Mouse (Mus musculus): ENCODE results near the gene Ola1. TPM values are rescaled to one million over a fixed set of nuclear protein-coding genes. Genes with fewer than 3 reads are reported as not detected.

Gene Ola1
- polyA plus RNA-seq, 2 experiments from 2014 or later, result 77.4 to 77.6 TPM

DNA sequence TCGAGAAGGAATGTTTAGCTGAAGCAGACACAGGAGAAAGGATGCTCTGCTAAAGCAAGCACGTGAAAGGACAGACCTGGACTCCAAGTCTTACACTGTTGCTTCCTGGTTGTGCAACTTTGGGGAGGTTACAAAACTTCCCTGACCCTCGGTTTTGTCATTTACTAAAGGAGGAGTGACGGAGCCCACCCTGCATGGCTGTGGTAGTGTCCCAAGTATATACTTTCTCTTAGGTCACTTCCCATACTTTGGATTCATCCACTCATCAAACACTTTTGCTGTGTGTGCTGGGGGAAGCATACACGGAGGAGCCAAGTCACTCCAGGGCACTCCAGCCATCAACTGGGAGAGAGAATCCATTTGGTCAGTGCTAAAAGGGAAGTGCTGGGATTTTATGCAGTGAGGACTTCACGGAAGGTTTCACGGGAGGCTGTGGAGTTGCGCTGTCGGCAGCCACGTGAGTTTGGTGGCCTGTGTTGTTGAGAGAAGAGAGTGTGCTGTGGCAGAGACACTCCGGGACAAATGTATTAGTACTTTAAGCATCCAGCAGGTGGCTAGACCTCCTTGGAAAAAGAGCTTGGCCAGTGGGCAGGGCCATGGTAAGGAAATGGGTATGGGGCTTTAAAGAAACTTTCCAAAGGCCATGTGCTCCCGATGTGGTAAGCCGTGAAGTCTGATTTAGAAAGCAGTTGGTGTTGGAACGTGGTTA is 154.7 kb downstream of the Ola1 start:
- ATAC-seq, result no peak

DNA sequence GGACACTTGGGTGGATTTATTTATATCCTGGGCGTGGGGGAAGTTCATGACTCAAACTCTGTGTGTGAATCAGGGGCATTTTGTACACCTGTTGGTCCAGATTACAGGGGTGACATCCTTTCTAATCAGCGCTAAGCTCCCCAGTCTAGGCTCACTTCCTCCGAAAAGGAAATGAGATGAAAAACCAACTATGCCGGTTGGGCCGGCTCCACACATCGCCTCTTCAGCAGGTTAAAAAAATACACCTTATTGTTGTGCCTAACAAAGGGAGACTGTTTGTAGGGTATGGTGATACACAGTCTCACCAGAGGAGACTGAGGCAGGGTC is 158.5 kb downstream of the Ola1 start:
- no peak for ATAC-seq

DNA sequence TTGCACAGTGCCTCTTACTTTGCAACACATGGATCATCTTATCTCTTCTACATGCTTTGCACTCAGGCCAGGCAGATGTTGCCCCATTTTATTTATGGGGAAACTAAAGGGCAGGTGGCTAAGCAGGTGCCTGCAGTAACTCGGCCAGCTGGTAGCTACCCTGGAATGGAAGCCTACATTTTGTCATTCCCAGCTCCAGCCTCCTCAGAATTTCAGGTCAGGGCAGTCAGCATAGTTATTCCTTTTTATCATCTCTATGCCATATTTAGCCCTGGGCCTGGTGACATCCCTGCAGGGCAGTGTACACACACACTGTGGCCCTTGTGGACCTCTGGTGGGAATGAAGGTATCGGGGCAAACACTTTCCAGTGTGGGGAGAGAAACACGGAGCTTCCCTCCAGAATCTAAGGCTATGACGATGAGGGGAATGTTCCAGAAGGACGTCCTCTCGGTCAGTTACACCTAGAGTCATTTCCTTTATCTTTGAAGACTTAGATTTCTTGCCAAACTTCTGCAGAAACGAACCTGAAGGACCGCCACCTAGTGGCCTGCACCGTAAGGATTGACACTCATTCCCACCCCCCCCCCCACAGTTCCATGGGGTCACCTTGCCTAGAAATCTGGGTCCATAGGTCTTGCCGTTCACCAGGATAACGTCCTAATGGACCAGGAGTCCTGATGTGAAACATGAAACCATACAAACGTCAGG is 159.0 kb downstream of the Ola1 start:
- peak; percentile 67 for ATAC-seq

DNA sequence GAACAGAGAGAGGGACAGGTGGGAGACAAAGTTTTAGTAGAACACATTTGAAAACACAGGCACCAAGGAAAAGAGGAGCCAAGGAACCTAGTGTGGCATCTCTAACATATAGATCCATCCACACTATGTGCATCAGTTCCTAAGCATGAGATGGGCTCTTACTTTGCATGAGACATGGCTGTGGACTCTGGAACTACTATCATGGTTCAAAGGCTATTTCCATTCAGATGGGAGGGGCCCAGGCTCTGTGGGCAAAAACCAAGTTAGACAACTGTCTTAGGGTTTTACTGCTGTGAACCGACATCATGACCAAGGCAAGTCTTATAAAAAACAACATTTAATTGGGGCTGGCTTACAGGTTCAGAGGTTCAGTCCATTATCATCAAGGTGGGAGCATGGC is 160.4 kb downstream of the Ola1 start:
- ATAC-seq, result no peak

DNA sequence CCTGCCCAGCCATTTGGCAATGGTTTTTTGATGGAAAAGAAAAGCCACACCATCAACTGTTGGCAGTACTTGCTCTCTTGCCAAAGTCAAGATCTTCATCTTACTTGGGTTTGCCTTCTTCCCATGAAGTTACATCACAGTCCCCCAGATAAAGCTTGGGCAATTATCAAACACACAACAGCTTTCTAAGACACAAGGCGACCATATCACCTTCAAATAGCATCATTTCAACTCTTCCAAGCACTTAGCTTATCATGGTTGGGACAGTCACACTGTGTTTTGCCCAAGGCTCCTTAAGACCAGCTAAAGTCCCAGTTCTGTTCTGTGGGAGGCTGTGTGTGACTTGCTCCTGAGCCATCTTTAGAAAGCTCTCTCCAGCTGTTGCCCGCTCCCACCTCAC is 161.1 kb downstream of the Ola1 start:
- ATAC-seq, result no peak

DNA sequence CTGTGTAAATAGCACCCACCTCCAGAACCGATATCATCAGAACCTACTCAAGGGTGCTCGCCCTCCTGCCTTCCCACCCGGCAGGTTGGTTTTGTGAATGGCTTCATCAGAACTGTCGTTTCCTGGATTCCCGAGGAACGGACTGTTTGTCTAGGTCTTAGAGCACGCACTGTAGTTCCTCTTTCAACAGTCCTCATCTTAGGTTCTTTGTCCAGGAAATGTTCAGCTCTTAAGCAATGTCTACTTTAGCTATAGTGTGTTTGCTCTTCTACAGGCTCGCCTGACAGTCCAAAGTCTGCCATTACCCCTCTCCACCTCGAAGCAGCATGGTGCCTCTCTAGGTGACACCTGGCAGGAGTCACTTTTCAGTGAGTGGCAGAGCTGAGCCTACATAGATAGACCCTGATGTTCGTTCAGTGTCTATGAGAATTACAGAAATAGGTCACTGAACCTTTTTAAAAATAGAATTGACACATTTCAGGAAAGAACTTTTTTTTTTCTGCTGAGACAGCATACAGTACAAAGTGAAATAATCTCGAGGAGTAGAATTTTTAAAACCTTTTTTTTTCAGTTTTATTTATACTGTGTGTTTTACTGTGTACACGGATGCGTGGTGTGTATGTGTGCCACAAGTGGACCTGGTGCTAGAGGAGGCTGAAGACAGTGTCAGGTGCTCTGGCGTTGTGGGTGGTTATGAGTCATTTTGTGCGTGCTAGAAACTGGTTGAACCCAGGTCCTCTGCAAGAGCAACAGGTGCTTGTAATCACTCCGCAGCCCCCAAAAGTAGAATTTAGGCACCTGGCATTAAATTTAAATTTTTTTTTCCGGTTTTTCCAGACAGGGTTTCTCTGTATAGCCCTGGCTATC is 162.4 kb downstream of the Ola1 start:
- peak; percentile 46 for ATAC-seq

DNA sequence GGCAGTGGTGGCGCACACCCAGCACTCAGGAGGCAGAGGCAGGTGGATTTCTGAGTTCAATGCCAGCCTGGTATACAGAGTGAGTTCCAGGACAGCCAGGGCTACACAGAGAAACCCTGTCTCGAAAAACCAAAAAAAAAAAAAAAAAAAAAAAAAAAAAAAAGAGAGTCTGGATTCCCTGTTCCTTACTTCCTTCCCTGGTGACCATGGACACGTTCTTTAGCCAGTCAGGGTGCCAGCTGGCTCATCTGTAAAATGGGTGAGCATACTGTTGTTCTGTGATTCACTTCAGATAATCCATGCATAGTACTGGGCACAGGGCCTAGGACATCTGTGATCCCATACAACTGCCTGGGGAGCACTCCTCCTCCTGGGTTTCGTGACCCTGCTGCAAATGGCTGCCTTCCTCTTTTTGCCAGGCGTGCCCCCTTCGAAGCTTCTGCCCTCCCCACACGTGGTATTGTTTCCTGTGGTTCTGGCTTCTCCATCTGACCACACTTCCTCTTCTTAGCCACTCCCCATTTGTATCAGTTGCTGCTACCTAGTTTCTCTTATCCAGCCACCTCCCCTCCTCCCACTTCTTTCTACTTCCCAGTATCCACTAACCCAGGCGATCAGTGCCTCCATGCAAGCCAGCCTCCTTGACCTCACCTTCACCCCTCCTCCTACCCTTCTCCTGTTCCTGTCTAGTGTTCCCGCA is 164.8 kb downstream of the Ola1 start:
- peak; percentile 78 for ATAC-seq

DNA sequence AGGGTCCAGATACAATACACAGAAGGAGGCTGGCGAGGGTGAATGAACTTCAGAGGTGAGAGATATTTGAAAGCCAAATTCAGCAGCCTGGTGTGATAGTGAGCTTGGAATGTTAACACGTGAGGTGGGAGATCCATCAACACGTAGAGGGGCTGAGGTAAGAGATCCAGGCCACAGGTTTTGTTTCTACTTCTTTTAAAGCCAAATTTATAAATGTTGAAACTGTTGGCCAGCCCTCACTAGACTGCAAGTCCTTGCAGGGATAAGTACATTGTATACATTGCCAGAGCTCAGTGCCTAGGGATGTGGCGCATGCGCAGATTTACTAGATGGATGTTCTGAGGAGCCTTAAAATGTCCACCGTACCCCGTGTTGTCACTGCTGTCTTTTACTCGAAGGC is 168.3 kb downstream of the Ola1 start:
- ATAC-seq, result no peak

DNA sequence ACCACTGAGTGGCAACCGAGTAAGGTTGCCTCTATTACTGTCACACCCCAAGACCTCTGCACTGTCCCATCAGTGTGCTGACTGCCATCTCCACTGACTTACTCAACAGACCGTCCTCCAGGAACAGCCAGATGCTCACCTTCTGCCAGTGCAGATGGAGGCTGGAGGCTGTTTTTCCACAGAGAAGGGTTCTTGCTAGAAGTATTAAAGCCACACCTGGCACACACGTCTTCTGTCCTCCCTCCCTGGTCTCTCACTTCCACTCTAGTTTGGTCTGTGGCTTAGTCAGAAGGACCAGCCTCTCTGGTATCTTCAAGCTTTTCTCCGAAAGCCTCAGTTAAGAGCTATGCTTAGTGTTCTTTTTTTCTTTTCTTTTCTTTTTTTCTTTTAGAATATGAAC is 168.7 kb downstream of the Ola1 start:
- no peak for ATAC-seq

DNA sequence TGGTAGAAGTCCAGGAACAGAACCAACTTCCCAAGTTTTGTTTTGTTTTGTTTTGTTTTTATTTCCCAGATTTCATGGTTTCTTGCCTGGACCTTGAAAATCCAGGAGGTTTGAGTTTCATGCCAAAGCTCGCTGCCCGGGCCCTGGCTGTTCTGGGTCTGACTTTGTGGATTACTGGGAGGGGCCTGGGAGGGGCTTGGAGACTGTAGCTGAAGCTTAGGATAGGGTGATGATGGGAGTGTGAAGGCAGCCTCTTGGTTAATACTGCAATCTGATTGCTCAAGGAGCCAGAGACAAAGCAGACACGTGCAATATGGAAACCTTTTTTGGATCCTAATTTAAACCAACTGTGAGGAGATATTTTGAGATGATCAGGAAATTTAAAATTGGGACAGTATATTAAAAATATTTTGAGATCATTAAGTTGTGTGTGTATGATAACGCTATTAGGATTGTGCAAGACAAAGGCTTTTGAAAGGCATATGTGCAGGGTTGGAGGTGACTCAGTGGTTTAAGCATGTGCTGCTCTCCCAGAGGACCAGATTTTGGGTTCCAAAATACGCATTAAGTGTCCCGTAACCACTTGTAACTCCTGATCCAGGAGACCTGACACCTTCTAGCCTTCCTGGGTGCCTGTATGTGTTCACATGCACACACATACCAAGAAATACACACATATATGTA is 169.6 kb downstream of the Ola1 start:
- no peak for ATAC-seq

DNA sequence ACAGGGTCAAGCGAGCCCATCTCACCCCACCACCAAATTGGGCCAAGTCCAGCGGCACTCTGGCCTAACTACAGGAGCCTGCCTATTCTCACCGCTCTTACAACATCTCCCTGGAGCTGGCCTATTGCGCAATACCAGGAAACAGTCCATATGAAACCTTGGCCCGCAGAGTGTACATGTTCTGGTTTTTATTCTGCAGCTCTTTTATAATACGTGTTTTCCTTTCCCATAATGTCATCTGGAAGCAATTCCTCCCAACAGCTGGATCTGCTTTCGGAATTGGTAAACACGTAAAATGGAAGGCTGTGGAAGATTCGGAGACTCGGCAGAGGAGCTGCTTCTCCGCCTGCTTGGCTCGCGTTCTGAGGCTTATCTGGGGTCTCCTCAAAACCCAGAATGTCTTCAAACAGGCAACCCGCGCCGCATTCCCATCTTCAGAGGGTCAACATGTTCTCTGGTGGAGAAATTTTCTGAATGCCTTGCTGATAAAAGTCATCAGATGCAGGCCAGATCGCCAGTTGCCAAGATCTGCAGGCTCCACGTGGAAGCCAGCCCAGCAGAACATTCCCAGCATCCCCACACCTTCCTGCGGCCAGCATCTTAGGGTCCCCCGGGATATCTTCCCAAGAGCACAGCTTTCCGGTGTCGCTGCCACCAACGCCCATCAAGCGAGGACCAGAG is 171.5 kb downstream of the Ola1 start:
- ATAC-seq, result no peak

DNA sequence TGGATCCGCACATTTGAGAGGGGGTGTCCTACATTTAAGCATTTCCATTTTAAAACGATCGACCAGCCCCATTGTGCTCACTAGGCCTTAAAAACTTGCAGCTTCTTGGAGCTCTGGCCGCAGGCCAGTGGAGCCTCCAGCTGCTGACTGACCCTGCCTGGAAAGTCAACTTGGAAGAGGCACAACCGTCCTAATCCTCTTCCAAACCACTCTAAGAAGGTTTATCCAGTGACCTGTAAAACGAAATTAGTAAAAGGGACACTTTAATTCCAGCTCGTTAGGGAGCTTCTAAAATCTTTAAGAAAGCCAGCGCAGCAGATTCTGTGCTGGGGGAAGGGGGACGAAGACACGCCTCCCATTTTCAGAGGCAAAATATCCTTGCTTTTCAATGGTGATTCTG is 172.1 kb downstream of the Ola1 start:
- no peak for ATAC-seq

DNA sequence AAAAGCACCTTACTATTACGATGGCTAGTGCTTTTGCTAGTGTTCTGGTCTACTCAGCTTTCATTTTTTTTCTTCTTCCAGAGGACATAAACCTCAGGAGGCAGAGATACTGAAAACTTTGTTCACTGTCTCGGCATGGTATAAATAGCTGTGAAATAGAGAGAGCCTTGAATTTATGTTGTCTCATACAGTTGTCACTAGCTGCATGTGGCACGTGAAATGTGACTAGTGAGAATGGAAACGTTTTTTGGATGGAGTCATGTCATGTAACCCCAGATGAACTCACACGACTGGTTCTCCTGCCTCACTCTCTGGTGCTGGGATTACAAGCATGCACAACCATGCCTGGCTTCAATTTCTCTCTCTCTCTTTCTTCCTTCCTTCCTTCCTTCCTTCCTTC is 173.2 kb downstream of the Ola1 start:
- no peak for ATAC-seq

Other genes starting within 250 kb of the Ola1 start
- gene Sp3, start 238.5 kb downstream of the Ola1 start, polyA plus RNA-seq (2017; shearing (Covaris generic)), result 10 to 100 TPM; 52.0 to 71.4 TPM
- not detected for gene Gm11084, start 232.2 kb downstream of the Ola1 start, polyA plus RNA-seq (2017; shearing (Covaris generic))
- gene Sp9, start 53.0 kb upstream of the Ola1 start, polyA plus RNA-seq (2017; shearing (Covaris generic)), result not detected
- gene Scrn3, start 93.7 kb upstream of the Ola1 start, polyA plus RNA-seq (2017; shearing (Covaris generic)), result 10 to 100 TPM; 11.4 to 11.5 TPM
- gene Cir1, start 93.8 kb upstream of the Ola1 start, polyA plus RNA-seq (2017; shearing (Covaris generic)), result 10 to 100 TPM; 18.1 to 29.4 TPM
- 10 to 100 TPM; 13.4 to 22.5 TPM for gene Gpr155, start 167.6 kb upstream of the Ola1 start, polyA plus RNA-seq (2017; shearing (Covaris generic))